In genomic region chr13:101427426-101428221, GRCm38 (mm10) we compare ENCODE assay signal across 13 mouse cellular contexts.
A peak's percentile ranks its signal among the peaks of the same experiment; 100 is the strongest.
DNase-seq lines count a peak whose midpoint lies in the region; ATAC-seq lines count a peak whose summit lies in the region.
"Had no signal": no experiment of that assay in that cellular context is flagged by ENCODE, and none has a peak within 500 bp of the region (broad histone marks: within the 10 kb centered on the region; RNA-seq: fewer than 3 reads in every experiment).

No protein-coding gene starts in this region.

- H3K27ac ChIP-seq in embryonic facial prominence, embryonic 14.5 days (replicated peaks; ENCODE audit: low read depth, low read length) = no peak overlapping the region
- H3K27ac ChIP-seq in embryonic facial prominence, embryonic 10.5 days (replicated peaks) = no peak overlapping the region
- H3K27ac ChIP-seq in limb, embryonic 12.5 days = peak overlapping the region; percentile 67; the same call in 1 of the 2 replicates
- no peak overlapping the region for H3K27ac ChIP-seq in forebrain, embryonic 10.5 days
- H3K27ac ChIP-seq: hindbrain, embryonic 13.5 days; lung, embryonic 15.5 days had no signal

- ATAC-seq in embryonic facial prominence, embryonic 14.5 days (ENCODE audit: low read depth) = no peak
- ATAC-seq in limb, embryonic 12.5 days (ENCODE audit: insufficient number of reproducible peaks, insufficient read depth, low FRiP score, low TSS enrichment, low read depth) = peak; percentile 78; the same call in 1 of the 2 replicates
- ATAC-seq: forebrain, embryonic 14.5 days had no signal

- no peak overlapping the region for H3K4me2 ChIP-seq in embryonic facial prominence, embryonic 14.5 days (ENCODE audit: low read depth, low read length)
- peak overlapping the region; percentile 13; the same call in 1 of the 2 replicates for H3K4me2 ChIP-seq in limb, embryonic 12.5 days
- H3K4me2 ChIP-seq: hindbrain, embryonic 13.5 days; lung, embryonic 15.5 days had no signal

- H3K4me3 ChIP-seq in embryonic facial prominence, embryonic 14.5 days (ENCODE audit: low read depth, low read length) = no peak overlapping the region
- no peak overlapping the region for H3K4me3 ChIP-seq in embryonic facial prominence, embryonic 10.5 days
- H3K4me3 ChIP-seq in limb, embryonic 12.5 days (replicated peaks) = no peak overlapping the region
- no peak overlapping the region for H3K4me3 ChIP-seq in forebrain, embryonic 10.5 days
- H3K4me3 ChIP-seq: hindbrain, embryonic 13.5 days; lung, embryonic 15.5 days had no signal

- no peak overlapping the region for H3K9ac ChIP-seq in embryonic facial prominence, embryonic 14.5 days (ENCODE audit: low read depth, low read length)
- no peak overlapping the region for H3K9ac ChIP-seq in limb, embryonic 12.5 days (replicated peaks)
- H3K9ac ChIP-seq: hindbrain, embryonic 13.5 days; lung, embryonic 15.5 days had no signal

- no peaks in the 10 kb centered on the region for H3K36me3 ChIP-seq in embryonic facial prominence, embryonic 14.5 days (ENCODE audit: control insufficient read depth, insufficient read depth, low read length)
- no peaks in the 10 kb centered on the region for H3K36me3 ChIP-seq in embryonic facial prominence, embryonic 10.5 days (replicated peaks)
- no peaks in the 10 kb centered on the region for H3K36me3 ChIP-seq in limb, embryonic 12.5 days
- no peaks in the 10 kb centered on the region for H3K36me3 ChIP-seq in forebrain, embryonic 10.5 days (replicated peaks)
- H3K36me3 ChIP-seq: hindbrain, embryonic 13.5 days; lung, embryonic 15.5 days had no signal

- 72% methylated on average over 12 of the region's 12 CpGs for WGBS in embryonic facial prominence, embryonic 14.5 days
- 89% methylated on average over 12 of the region's 12 CpGs for WGBS in embryonic facial prominence, embryonic 10.5 days
- 37% methylated on average over 12 of the region's 12 CpGs for WGBS in limb, embryonic 12.5 days
- 84% methylated on average over 12 of the region's 12 CpGs for WGBS in forebrain, embryonic 10.5 days

- H3K27me3 ChIP-seq in embryonic facial prominence, embryonic 14.5 days (replicated peaks; ENCODE audit: control insufficient read depth, insufficient read depth, low read length) = no peaks in the 10 kb centered on the region
- H3K27me3 ChIP-seq in embryonic facial prominence, embryonic 10.5 days (replicated peaks; ENCODE audit: low read depth, poor library complexity, severe bottlenecking) = no peaks in the 10 kb centered on the region
- peaks cover 62% of the 10 kb centered on the region for H3K27me3 ChIP-seq in limb, embryonic 12.5 days
- no peaks in the 10 kb centered on the region for H3K27me3 ChIP-seq in forebrain, embryonic 10.5 days (ENCODE audit: poor library complexity, severe bottlenecking)
- H3K27me3 ChIP-seq: hindbrain, embryonic 13.5 days; lung, embryonic 15.5 days had no signal

- H3K9me3 ChIP-seq in embryonic facial prominence, embryonic 14.5 days (ENCODE audit: control insufficient read depth, low read length) = no peaks in the 10 kb centered on the region
- no peaks in the 10 kb centered on the region for H3K9me3 ChIP-seq in embryonic facial prominence, embryonic 10.5 days
- no peaks in the 10 kb centered on the region for H3K9me3 ChIP-seq in limb, embryonic 12.5 days
- H3K9me3 ChIP-seq in forebrain, embryonic 10.5 days = no peaks in the 10 kb centered on the region
- H3K9me3 ChIP-seq: hindbrain, embryonic 13.5 days; lung, embryonic 15.5 days had no signal

- DNase-seq in embryonic facial prominence, embryonic 14.5 days (ENCODE audit: low spot score) = peak; percentile 32
- no peak for DNase-seq in embryonic facial prominence, embryonic 10.5 days (ENCODE audit: low spot score)
- DNase-seq in MN1 (ENCODE audit: low spot score) = peak; percentile 30
- DNase-seq in gonadal fat pad, adult 2 months (ENCODE audit: low read depth) = peak; percentile 77
- DNase-seq in forebrain, embryonic 10.5 days (ENCODE audit: extremely low spot score, low spot score) = no peak
- no peak for DNase-seq in B cell, adult 2 months
- DNase-seq in gastrocnemius, postnatal 25 days = no peak
- DNase-seq: cerebellum, postnatal 36 days; layer of hippocampus, postnatal 36 days had no signal

- H3K4me1 ChIP-seq in embryonic facial prominence, embryonic 14.5 days (ENCODE audit: control insufficient read depth, insufficient read depth, low read length) = 0 out of 2 replicates have a peak, but pooled peaks cover 5% of the 10 kb centered on the region
- no peaks in the 10 kb centered on the region for H3K4me1 ChIP-seq in embryonic facial prominence, embryonic 10.5 days
- H3K4me1 ChIP-seq in limb, embryonic 12.5 days (replicated peaks) = peaks cover 24% of the 10 kb centered on the region
- H3K4me1 ChIP-seq in forebrain, embryonic 10.5 days = peaks cover 3% of the 10 kb centered on the region; the same call in 1 of the 2 replicates
- H3K4me1 ChIP-seq: hindbrain, embryonic 13.5 days; lung, embryonic 15.5 days had no signal

Comparison
In these comparisons a context has a peak if more than half of its experiments do, and no peak if none do; other contexts are left out.
1. DNase-seq: peak in embryonic facial prominence, embryonic 14.5 days (single experiment), MN1 (single experiment) and gonadal fat pad, adult 2 months (single experiment); none in embryonic facial prominence, embryonic 10.5 days (single experiment), forebrain, embryonic 10.5 days (single experiment), B cell, adult 2 months (0 of 2) and gastrocnemius, postnatal 25 days (single experiment).